In the genomic region with DNA sequence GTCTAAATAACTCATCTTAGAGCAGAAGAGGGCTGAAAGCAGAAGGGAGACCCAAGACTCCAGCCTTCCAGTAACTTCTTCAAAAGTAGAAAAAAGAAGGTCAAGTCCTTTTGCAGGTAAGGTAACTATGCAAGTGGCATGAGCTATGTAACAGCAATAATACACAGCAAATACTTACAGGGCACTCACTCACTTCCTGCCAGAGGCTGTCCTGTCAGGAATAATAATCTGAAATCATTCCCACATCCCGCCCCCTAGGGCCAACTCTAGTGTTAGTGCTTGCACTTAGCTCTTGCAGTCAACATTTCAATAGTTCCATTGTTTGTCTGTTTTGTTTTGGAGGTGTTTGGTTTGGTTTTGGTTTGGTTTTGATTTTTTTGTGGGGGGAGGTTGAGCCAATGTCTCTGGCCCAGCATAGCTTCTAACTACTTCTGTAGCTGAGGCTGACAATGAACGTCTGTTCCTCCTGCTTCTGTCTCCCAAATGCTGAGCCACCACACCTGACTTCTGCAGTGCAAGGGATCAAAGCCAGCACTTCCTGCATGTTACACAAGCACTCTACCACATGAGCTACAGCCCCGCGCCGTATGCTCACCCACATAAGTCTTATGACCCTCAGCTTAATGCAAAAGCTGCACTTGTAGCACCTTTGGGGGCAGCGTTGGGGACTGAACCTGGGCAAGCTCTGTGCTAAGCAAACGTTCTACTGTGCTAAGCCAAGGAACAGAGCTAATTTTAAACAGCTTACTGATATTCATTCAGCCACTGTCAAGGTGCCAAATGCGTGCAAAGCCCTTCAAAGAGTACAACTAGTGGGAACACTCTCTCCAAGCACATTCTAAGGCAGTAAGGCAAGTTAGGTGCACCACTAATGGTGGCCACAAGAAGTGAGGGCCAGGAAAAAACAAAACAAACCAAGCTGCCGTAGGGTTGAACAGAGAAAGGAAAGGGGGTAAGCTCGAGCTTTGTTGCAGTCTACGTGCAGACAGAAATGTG, we compare ENCODE assay signal across 9 mouse cellular contexts. TPM values are rescaled to one million over a fixed set of nuclear protein-coding genes. Genes with fewer than 3 reads are reported as not detected.
DNase-seq lines count a peak whose midpoint lies in the region; ATAC-seq and TF ChIP-seq lines count a peak whose summit lies in the region.
"Had no signal": no experiment of that assay in that cellular context is flagged by ENCODE, and none has a peak within 500 bp of the region (broad histone marks: within the 10 kb centered on the region; RNA-seq: fewer than 3 reads in every experiment).

No protein-coding gene starts in this region.

- H3K27me3 ChIP-seq in heart, embryonic 10.5 days (ENCODE audit: insufficient read depth, poor library complexity, severe bottlenecking): no peaks in the 10 kb centered on the region
- H3K27me3 ChIP-seq: embryonic facial prominence, embryonic 13.5 days had no signal

- DNase-seq in CD4-positive, CD25-positive, alpha-beta regulatory T cell, adult 2 months (ENCODE audit: low read depth, low spot score): peak; percentile 2
- DNase-seq in Muller cell, postnatal 12 days (ENCODE audit: inconsistent ontology term): peak; percentile 10
- DNase-seq in heart, embryonic 10.5 days (ENCODE audit: low spot score): no peak
- DNase-seq in lung, adult 2 months: peak; percentile 46
- no peak for DNase-seq in spleen, postnatal 14 days (ENCODE audit: low spot score in 2 of 2)
- no peak for DNase-seq in left cerebral cortex, postnatal 4 days
- no peak for DNase-seq in layer of hippocampus, postnatal 25 days (ENCODE audit: extremely low spot score in 1 of 2, low spot score in 1 of 2)

- intact Hi-C loops in left cerebral cortex, postnatal 4 days (cut with DNase I): no loop called here

- no peak for TF ChIP-seq POLR2A in lung, adult 2 months (IDR thresholded peaks at IDR 0.05; ENCODE audit: borderline replicate concordance, extremely low read depth, low read depth, low read length)

- H3K9me3 ChIP-seq in heart, embryonic 10.5 days: no peaks in the 10 kb centered on the region
- H3K9me3 ChIP-seq: embryonic facial prominence, embryonic 13.5 days had no signal

- WGBS in heart, embryonic 10.5 days: 66% methylated on average over 11 of the region's 11 CpGs
- WGBS in lung, adult 2 months: 37% methylated on average over 11 of the region's 11 CpGs

- H3K4me3 ChIP-seq in heart, embryonic 10.5 days: no peak overlapping the region
- H3K4me3 ChIP-seq in lung, adult 2 months (replicated peaks; ENCODE audit: extremely low read depth, low read depth, low read length): no peak overlapping the region
- H3K4me3 ChIP-seq: embryonic facial prominence, embryonic 13.5 days had no signal

- H3K27ac ChIP-seq in heart, embryonic 10.5 days: peak overlapping the region; percentile 74; the same call in 1 of the 2 replicates
- H3K27ac ChIP-seq: embryonic facial prominence, embryonic 13.5 days had no signal

- peaks cover 13% of the 10 kb centered on the region for H3K4me1 ChIP-seq in heart, embryonic 10.5 days
- H3K4me1 ChIP-seq in lung, adult 2 months (ENCODE audit: control insufficient read depth, insufficient read depth, low read length): peaks cover 4% of the 10 kb centered on the region

- ATAC-seq in CD4-positive, CD25-positive, alpha-beta regulatory T cell, adult 4 months: no peak

- no peaks in the 10 kb centered on the region for H3K36me3 ChIP-seq in heart, embryonic 10.5 days
- H3K36me3 ChIP-seq: embryonic facial prominence, embryonic 13.5 days had no signal

- no peak for TF ChIP-seq CTCF in lung, adult 2 months (IDR thresholded peaks at IDR 0.05; ENCODE audit: insufficient read depth, low read length)

RNA-seq across cellular contexts. Expression of a gene that starts 28.9 kb away (rescaled TPM):
- 1 to 10 TPM; 3.1 to 6.1 TPM for polyA plus RNA-seq in CD4-positive, CD25-positive, alpha-beta regulatory T cell, adult 4 months (2017; shearing (Covaris generic))
- 0.72 and 0.78 TPM in 2 replicates for polyA plus RNA-seq in heart, embryonic 10.5 days (2016; fragmentation: Nextera tagmentation; extraction: Ambion mirVana)
- polyA plus RNA-seq in lung, adult 2 months (2012; rRNA removed): 1.9 and 2.6 TPM in 2 replicates
- 1 to 10 TPM; 1.1 to 2.5 TPM for total RNA-seq in left cerebral cortex, postnatal 4 days (2021)
- total RNA-seq in layer of hippocampus, postnatal 25 days (2021): under 1 TPM; 0.20 to 0.40 TPM

RNA-seq across cellular contexts. Expression of a gene that starts 28.9 kb away (rescaled TPM):
- 1 to 10 TPM; 3.6 to 5.5 TPM for polyA plus RNA-seq in CD4-positive, CD25-positive, alpha-beta regulatory T cell, adult 4 months (2017; shearing (Covaris generic))
- 2.7 and 3.0 TPM in 2 replicates for polyA plus RNA-seq in heart, embryonic 10.5 days (2016; fragmentation: Nextera tagmentation; extraction: Ambion mirVana)
- 11.8 and 16.9 TPM in 2 replicates for polyA plus RNA-seq in lung, adult 2 months (2012; rRNA removed)
- total RNA-seq in left cerebral cortex, postnatal 4 days (2021): 1 to 10 TPM; 3.3 to 3.6 TPM
- 1 to 10 TPM in 1 of 2 experiments, under 1 TPM in 1; 0.92 to 1.4 TPM for total RNA-seq in layer of hippocampus, postnatal 25 days (2021)

RNA-seq across cellular contexts. Expression of a gene that starts 41.3 kb away (rescaled TPM):
- 1 to 10 TPM; 3.8 to 8.0 TPM for polyA plus RNA-seq in CD4-positive, CD25-positive, alpha-beta regulatory T cell, adult 4 months (2017; shearing (Covaris generic))
- polyA plus RNA-seq in heart, embryonic 10.5 days (2016; fragmentation: Nextera tagmentation; extraction: Ambion mirVana): 1.7 and 2.1 TPM in 2 replicates
- polyA plus RNA-seq in lung, adult 2 months (2012; rRNA removed): 9.8 and 14.0 TPM in 2 replicates
- 1 to 10 TPM; 3.5 to 4.3 TPM for total RNA-seq in left cerebral cortex, postnatal 4 days (2021)
- 10 to 100 TPM; 10.6 to 10.7 TPM for total RNA-seq in layer of hippocampus, postnatal 25 days (2021)

Comparison
In these comparisons a context has a peak if more than half of its experiments do, and no peak if none do; other contexts are left out.
1. DNase-seq: peak in CD4-positive, CD25-positive, alpha-beta regulatory T cell, adult 2 months (single experiment), Muller cell, postnatal 12 days (single experiment) and lung, adult 2 months (single experiment); none in heart, embryonic 10.5 days (single experiment), spleen, postnatal 14 days (0 of 2), left cerebral cortex, postnatal 4 days (single experiment) and layer of hippocampus, postnatal 25 days (0 of 2).